Mouse (Mus musculus): ENCODE measurements around the gene Vezt. TPM values are rescaled to one million over a fixed set of nuclear protein-coding genes. Genes with fewer than 3 reads are reported as not detected.
A peak's percentile ranks its signal among the peaks of the same experiment; 100 is the strongest.

Vezt gene
- total and polyA plus RNA-seq, 3 experiments = 17.2 to 21.2 (median 18.0) TPM

- H3K9me3 ChIP-seq (replicated peaks; ENCODE audit: low read length) = no peaks in the 10 kb centered on the region
- TF ChIP-seq UBTF (IDR thresholded peaks at IDR 0.05; ENCODE audit: low read depth, low read length) (no peak), GABPA (IDR thresholded peaks at IDR 0.05; ENCODE audit: insufficient replicate concordance, low read depth, low read length) (no peak), BHLHE40 (IDR thresholded peaks at IDR 0.05; ENCODE audit: low read depth, low read length) (no peak), CHD2 (IDR thresholded peaks at IDR 0.05; ENCODE audit: low read length) (no peak), TBP (conservative IDR thresholded peaks at IDR 0.05; ENCODE audit: low read depth, low read length) (no peak), JUND (conservative IDR thresholded peaks at IDR 0.05; ENCODE audit: low read depth, low read length) (no peak), SMC3 (IDR thresholded peaks at IDR 0.05; ENCODE audit: low read depth, low read length) (no peak), IRF4 (IDR thresholded peaks at IDR 0.05; ENCODE audit: low read depth, low read length) (no peak), ZKSCAN1 (IDR thresholded peaks at IDR 0.05; ENCODE audit: borderline replicate concordance, low read depth, low read length) (no peak), CTCF (conservative IDR thresholded peaks at IDR 0.05 in 1 of 2, IDR thresholded peaks at IDR 0.05 in 1 of 2; ENCODE audit: low read depth in 2 of 2, low read length in 2 of 2) (no peak), MAFK (IDR thresholded peaks at IDR 0.05; ENCODE audit: insufficient replicate concordance, low read length) (no peak), SIN3A (IDR thresholded peaks at IDR 0.05; ENCODE audit: low read length) (no peak), RAD21 (IDR thresholded peaks at IDR 0.05; ENCODE audit: low read depth, low read length) (no peak), ZC3H11A (IDR thresholded peaks at IDR 0.05; ENCODE audit: low read depth, low read length) (no peak)
- in situ Hi-C loops (cut with MboI; ENCODE audit: low pct_ligation_motif_present, low pct_unique_long_range_greater_than_20kb, low sequenced_read_pairs) (no loop called here), dilution Hi-C loops (cut with MboI; ENCODE audit: extremely low pct_ligation_motif_present, extremely low pct_unique_long_range_greater_than_20kb, low sequenced_read_pairs) (no loop called here)
- H3K4me1 ChIP-seq (ENCODE audit: control insufficient read depth in 1 of 2, insufficient read depth in 2 of 2) = peaks cover 3 to 17% of the 10 kb centered on the region in 2 experiments; a peak in 2 of 4 replicates
- H3K27me3 ChIP-seq (replicated peaks) = no peaks in the 10 kb centered on the region
- H3K4me2 ChIP-seq (ENCODE audit: insufficient read depth, low read depth, poor library complexity, severe bottlenecking) = no peak overlapping the region
- no peak overlapping the region for H3K27ac ChIP-seq (ENCODE audit: insufficient read depth, low read depth)
- H3K4me3 ChIP-seq (replicated peaks in 1 of 3; ENCODE audit: low read depth in 2 of 3, low read length in 2 of 3, poor library complexity in 1 of 3) = no peak overlapping the region
- H3K36me3 ChIP-seq (replicated peaks in 1 of 2; ENCODE audit: control insufficient read depth in 1 of 2, insufficient read depth in 1 of 2, low read length in 1 of 2) = peaks cover 4 to 35% of the 10 kb centered on the region in 2 experiments
- H3K9ac ChIP-seq (ENCODE audit: insufficient read depth, low read depth) = no peak overlapping the region; the same call in 1 of the 2 replicates
- peaks cover 8% of the 10 kb centered on the region for H3K79me2 ChIP-seq (replicated peaks; ENCODE audit: control insufficient read depth, extremely low read depth, insufficient read depth, poor library complexity, severe bottlenecking)
- no peak for DNase-seq (ENCODE audit: extremely low read depth)
These were observed 14.6 kb downstream of the Vezt start for GRCm38 (mm10) chr10:94021059-94021458.

GRCm38 (mm10) chr10:94020587-94020986 lies 15.0 kb downstream of the Vezt start:
- Histone ChIP-seq H3K4me1 (ENCODE audit: control insufficient read depth in 1 of 2, insufficient read depth in 2 of 2) (peaks cover 3 to 15% of the 10 kb centered on the region in 2 experiments; a peak in 2 of 4 replicates), H3K27ac (ENCODE audit: insufficient read depth, low read depth) (no peak overlapping the region), H3K36me3 (replicated peaks in 1 of 2; ENCODE audit: control insufficient read depth in 1 of 2, insufficient read depth in 1 of 2, low read length in 1 of 2) (peaks cover 4 to 35% of the 10 kb centered on the region in 2 experiments), H3K9me3 (replicated peaks; ENCODE audit: low read length) (no peaks in the 10 kb centered on the region), H3K27me3 (replicated peaks) (no peaks in the 10 kb centered on the region), H3K4me2 (ENCODE audit: insufficient read depth, low read depth, poor library complexity, severe bottlenecking) (no peak overlapping the region), H3K9ac (ENCODE audit: insufficient read depth, low read depth) (no peak overlapping the region; the same call in 1 of the 2 replicates), H3K4me3 (replicated peaks in 1 of 3; ENCODE audit: low read depth in 2 of 3, low read length in 2 of 3, poor library complexity in 1 of 3) (no peak overlapping the region), H3K79me2 (replicated peaks; ENCODE audit: control insufficient read depth, extremely low read depth, insufficient read depth, poor library complexity, severe bottlenecking) (peaks cover 8% of the 10 kb centered on the region)
- in situ Hi-C loops (cut with MboI; ENCODE audit: low pct_ligation_motif_present, low pct_unique_long_range_greater_than_20kb, low sequenced_read_pairs) = no loop called here
- no peak for TF ChIP-seq RAD21 (IDR thresholded peaks at IDR 0.05; ENCODE audit: low read depth, low read length)
- 0 out of 2 replicates have a peak, but pooled peaks have one; percentile 53 for TF ChIP-seq SIN3A (IDR thresholded peaks at IDR 0.05; ENCODE audit: low read length)
- TF ChIP-seq RCOR1 (conservative IDR thresholded peaks at IDR 0.05; ENCODE audit: low read depth, low read length) = no peak
- peak; percentile 75; the same call in 1 of the 2 replicates for TF ChIP-seq MAFK (IDR thresholded peaks at IDR 0.05; ENCODE audit: insufficient replicate concordance, low read length)
- DNase-seq (ENCODE audit: extremely low read depth) = no peak
- dilution Hi-C loops (cut with MboI; ENCODE audit: extremely low pct_ligation_motif_present, extremely low pct_unique_long_range_greater_than_20kb, low sequenced_read_pairs) = no loop called here

Measured in CH12.LX (cell line).